ENCODE assay signal across 22 mouse cellular contexts in genomic region chr13:111941946-111942345, GRCm38 (mm10).
DNase-seq lines count a peak whose midpoint lies in the region; ATAC-seq and TF ChIP-seq lines count a peak whose summit lies in the region.
"Had no signal": no experiment of that assay in that cellular context is flagged by ENCODE, and none has a peak within 500 bp of the region (broad histone marks: within the 10 kb centered on the region; RNA-seq: fewer than 3 reads in every experiment).

No protein-coding gene starts in this region.

- peaks cover 20% of the 10 kb centered on the region for H3K4me1 ChIP-seq in heart, embryonic 10.5 days
- peaks cover 20 to 34% of the 10 kb centered on the region in 2 experiments for H3K4me1 ChIP-seq in MEL (ENCODE audit: control insufficient read depth in 1 of 2, insufficient read depth in 2 of 2, low read length in 2 of 2)
- peaks cover 55 to 67% of the 10 kb centered on the region in 2 experiments for H3K4me1 ChIP-seq in liver, embryonic 14.5 days (replicated peaks; ENCODE audit: control insufficient read depth in 2 of 2, insufficient read depth in 2 of 2, low read length in 1 of 2)

- TF ChIP-seq EP300 in MEL (IDR thresholded peaks at IDR 0.05; ENCODE audit: low read depth in 1 of 2, low read length in 2 of 2), result peak; percentile 33 to 45; a peak in 2 of 4 replicates
- no peak for TF ChIP-seq EP300 in liver, embryonic 14.5 days (IDR thresholded peaks at IDR 0.05; ENCODE audit: low read depth)

- no peak for TF ChIP-seq POLR2A in MEL (IDR thresholded peaks at IDR 0.05; ENCODE audit: control insufficient read depth in 1 of 2, insufficient read depth in 1 of 2, low read depth in 1 of 2, low read length in 2 of 2, poor library complexity in 1 of 2)

- no peak for DNase-seq in heart, embryonic 10.5 days (ENCODE audit: low spot score)
- DNase-seq in heart, postnatal 10 days, result no peak
- peak; percentile 61 for DNase-seq in MEL (ENCODE audit: low read depth, low spot score)
- DNase-seq in liver, embryonic 14.5 days (ENCODE audit: low read depth in 3 of 3, low spot score in 3 of 3), result no peak
- DNase-seq in gastrocnemius, postnatal 4 days (ENCODE audit: low spot score in 2 of 2), result no peak
- no peak for DNase-seq in right cerebral cortex, postnatal 4 days
- DNase-seq: adrenal gland, postnatal 14 days; B cell, adult 2 months; cerebellum, adult 18-20 months; cerebellum, adult 9-11 months; cerebellum, postnatal 36 days; heart, postnatal 14 days had no signal

- H3K79me2 ChIP-seq in MEL (ENCODE audit: control insufficient read depth, insufficient read depth, low read length, poor library complexity) (no peaks in the 10 kb centered on the region; the same call in 1 of the 2 replicates), macrophage (ENCODE audit: inconsistent target) (peaks cover 27% of the 10 kb centered on the region; the same call in 1 of the 2 replicates)

- intact Hi-C loops in heart, postnatal 10 days (cut with DNase I), result no loop called here

- ATAC-seq in liver, embryonic 14.5 days (ENCODE audit: insufficient read depth), result no peak
- ATAC-seq: activated CD4-positive, CD25-positive, alpha-beta regulatory T cell, adult 4 months; CD4-positive, CD25-positive, alpha-beta regulatory T cell, adult 4 months; forebrain, embryonic 15.5 days; intestine, embryonic 15.5 days; Patski had no signal

- H3K27ac ChIP-seq in heart, embryonic 10.5 days, result peak overlapping the region; percentile 52; the same call in 1 of the 2 replicates
- H3K27ac ChIP-seq in MEL (ENCODE audit: control insufficient read depth, low read depth, low read length) (peak overlapping the region; percentile 96), macrophage (peak overlapping the region; percentile 27)
- peak overlapping the region; percentile 96 for H3K27ac ChIP-seq in liver, embryonic 14.5 days
- H3K27ac ChIP-seq: embryonic facial prominence, embryonic 15.5 days; forebrain, embryonic 15.5 days; hindbrain, embryonic 10.5 days; hindbrain, embryonic 14.5 days; intestine, embryonic 15.5 days had no signal

- no peak for TF ChIP-seq CTCF in MEL (IDR thresholded peaks at IDR 0.05 in 2 of 3, conservative IDR thresholded peaks at IDR 0.05 in 1 of 3; ENCODE audit: control insufficient read depth in 1 of 3, insufficient read depth in 1 of 3, low read depth in 2 of 3, low read length in 3 of 3, poor library complexity in 1 of 3, severe bottlenecking in 1 of 3)
- no peak for TF ChIP-seq CTCF in liver, embryonic 14.5 days (IDR thresholded peaks at IDR 0.05; ENCODE audit: low read depth)

- H3K27me3 ChIP-seq in heart, embryonic 10.5 days (ENCODE audit: insufficient read depth, poor library complexity, severe bottlenecking), result no peaks in the 10 kb centered on the region
- no peaks in the 10 kb centered on the region for H3K27me3 ChIP-seq in MEL (ENCODE audit: control insufficient read depth in 1 of 2, insufficient read depth in 2 of 2, low read length in 2 of 2)
- H3K27me3 ChIP-seq in liver, embryonic 14.5 days (ENCODE audit: control insufficient read depth, insufficient read depth, low read length), result no peaks in the 10 kb centered on the region
- H3K27me3 ChIP-seq: embryonic facial prominence, embryonic 15.5 days; forebrain, embryonic 15.5 days; intestine, embryonic 15.5 days; Patski had no signal

- H3K9me3 ChIP-seq in heart, embryonic 10.5 days, result no peaks in the 10 kb centered on the region
- H3K9me3 ChIP-seq in MEL (replicated peaks; ENCODE audit: insufficient read depth, low read length), result no peaks in the 10 kb centered on the region
- no peaks in the 10 kb centered on the region for H3K9me3 ChIP-seq in liver, embryonic 14.5 days (ENCODE audit: control insufficient read depth, low read length)
- H3K9me3 ChIP-seq: embryonic facial prominence, embryonic 15.5 days; forebrain, embryonic 15.5 days; G1E; hindbrain, embryonic 10.5 days; intestine, embryonic 15.5 days had no signal

- H3K9ac ChIP-seq in MEL (ENCODE audit: control insufficient read depth, low read depth, low read length, poor library complexity, severe bottlenecking), result peak overlapping the region; percentile 40
- H3K9ac ChIP-seq in liver, embryonic 14.5 days (replicated peaks), result peak overlapping the region; percentile 70
- H3K9ac ChIP-seq: embryonic facial prominence, embryonic 15.5 days; forebrain, embryonic 15.5 days; hindbrain, embryonic 14.5 days; intestine, embryonic 15.5 days had no signal

- no peak for TF ChIP-seq RAD21 in MEL (IDR thresholded peaks at IDR 0.05; ENCODE audit: low read depth, low read length)

- no peaks in the 10 kb centered on the region for H3K36me3 ChIP-seq in heart, embryonic 10.5 days
- peaks cover 0 to 31% of the 10 kb centered on the region in 2 experiments; a peak in 2 of 4 replicates for H3K36me3 ChIP-seq in MEL (ENCODE audit: control insufficient read depth in 1 of 2, insufficient read depth in 2 of 2, low read length in 2 of 2)
- no peaks in the 10 kb centered on the region for H3K36me3 ChIP-seq in liver, embryonic 14.5 days (replicated peaks; ENCODE audit: control insufficient read depth, insufficient read depth, low read depth)
- H3K36me3 ChIP-seq in macrophage (ENCODE audit: inconsistent target), result no peaks in the 10 kb centered on the region
- H3K36me3 ChIP-seq: embryonic facial prominence, embryonic 15.5 days; forebrain, embryonic 15.5 days; G1E; hindbrain, embryonic 10.5 days; intestine, embryonic 15.5 days had no signal

- H3K4me3 ChIP-seq in heart, embryonic 10.5 days, result no peak overlapping the region
- no peak overlapping the region; a peak in 1 of 4 replicates for H3K4me3 ChIP-seq in MEL (ENCODE audit: control insufficient read depth in 1 of 2, insufficient read depth in 1 of 2, low read depth in 2 of 2, low read length in 2 of 2)
- H3K4me3 ChIP-seq in liver, embryonic 14.5 days (ENCODE audit: insufficient read depth in 1 of 2, low read depth in 2 of 2, low read length in 2 of 2), result no peak overlapping the region
- no peak overlapping the region for H3K4me3 ChIP-seq in macrophage (ENCODE audit: inconsistent target)
- H3K4me3 ChIP-seq: embryonic facial prominence, embryonic 15.5 days; forebrain, embryonic 15.5 days; hindbrain, embryonic 10.5 days; intestine, embryonic 15.5 days had no signal

- no peak overlapping the region for H3K4me2 ChIP-seq in liver, embryonic 14.5 days (ENCODE audit: low read depth)
- H3K4me2 ChIP-seq: embryonic facial prominence, embryonic 15.5 days; forebrain, embryonic 15.5 days; hindbrain, embryonic 14.5 days; intestine, embryonic 15.5 days had no signal

- WGBS in heart, embryonic 10.5 days, result 93% methylated on average over 4 of the region's 4 CpGs
- WGBS in liver, embryonic 14.5 days (ENCODE audit: insufficient replicate concordance), result 72% methylated on average over 4 of the region's 4 CpGs
- 53% methylated on average over 4 of the region's 4 CpGs for WGBS in macrophage (ENCODE audit: missing documents)

TF ChIP-seq in MEL, 35 proteins besides CTCF, POLR2A, EP300 and RAD21 (continues in another document):
- TF ChIP-seq ZKSCAN1 (IDR thresholded peaks at IDR 0.05; ENCODE audit: low read depth, low read length), result no peak
- peak; percentile 11; the same call in 1 of the 2 replicates for TF ChIP-seq MEF2A (IDR thresholded peaks at IDR 0.05; ENCODE audit: extremely low read depth, insufficient replicate concordance, low read depth, low read length, poor library complexity, severe bottlenecking)
- TF ChIP-seq ETS1 (IDR thresholded peaks at IDR 0.05; ENCODE audit: low read depth, low read length), result peak; percentile 87
- 0 out of 2 replicates have a peak, but pooled peaks have one; percentile 41 for TF ChIP-seq TBP (IDR thresholded peaks at IDR 0.05; ENCODE audit: low read depth, low read length)
- TF ChIP-seq CHD2 (IDR thresholded peaks at IDR 0.05; ENCODE audit: low read length), result no peak
- no peak for TF ChIP-seq USF2 (IDR thresholded peaks at IDR 0.05; ENCODE audit: borderline replicate concordance in 1 of 2, insufficient read depth in 1 of 2, low read depth in 1 of 2, low read length in 2 of 2)
- TF ChIP-seq TCF12 (IDR thresholded peaks at IDR 0.05; ENCODE audit: low read depth, low read length), result peak; percentile 39; the same call in 1 of the 2 replicates
- TF ChIP-seq MYB (IDR thresholded peaks at IDR 0.05; ENCODE audit: low read depth, low read length), result no peak
- TF ChIP-seq SIN3A (IDR thresholded peaks at IDR 0.05; ENCODE audit: low read length), result no peak; the same call in 1 of the 2 replicates
- TF ChIP-seq BHLHE40 (IDR thresholded peaks at IDR 0.05; ENCODE audit: borderline replicate concordance, low read depth, low read length), result no peak
- TF ChIP-seq ZMIZ1 (IDR thresholded peaks at IDR 0.05; ENCODE audit: low read depth, low read length), result no peak
- TF ChIP-seq CHD1 (IDR thresholded peaks at IDR 0.05; ENCODE audit: low read depth, low read length), result no peak
- TF ChIP-seq ZNF384 (IDR thresholded peaks at IDR 0.05; ENCODE audit: low read depth, low read length), result no peak
- TF ChIP-seq HCFC1 (IDR thresholded peaks at IDR 0.05; ENCODE audit: low read depth, low read length), result no peak
- TF ChIP-seq GATA1 (IDR thresholded peaks at IDR 0.05; ENCODE audit: low read depth, low read length), result no peak
- no peak for TF ChIP-seq JUND (IDR thresholded peaks at IDR 0.05; ENCODE audit: low read depth, low read length)
- no peak for TF ChIP-seq MAZ (IDR thresholded peaks at IDR 0.05; ENCODE audit: low read depth, low read length)
- TF ChIP-seq MAX (IDR thresholded peaks at IDR 0.05; ENCODE audit: low read length), result no peak
- TF ChIP-seq NRF1 (IDR thresholded peaks at IDR 0.05; ENCODE audit: insufficient read depth, low read depth, low read length, poor library complexity, severe bottlenecking), result no peak
- no peak for TF ChIP-seq MYC (IDR thresholded peaks at IDR 0.05; ENCODE audit: low read depth, low read length)
- TF ChIP-seq POLR2AphosphoS2 (IDR thresholded peaks at IDR 0.05; ENCODE audit: low read length), result no peak
- TF ChIP-seq TAL1 (IDR thresholded peaks at IDR 0.05; ENCODE audit: low read length), result no peak
- no peak for TF ChIP-seq UBTF (IDR thresholded peaks at IDR 0.05; ENCODE audit: borderline replicate concordance, insufficient read depth, low read depth, low read length)
- no peak for TF ChIP-seq POLR2AphosphoS5 (IDR thresholded peaks at IDR 0.05; ENCODE audit: borderline replicate concordance, low read depth, low read length)
- TF ChIP-seq MXI1 (IDR thresholded peaks at IDR 0.05; ENCODE audit: low read depth, low read length), result no peak
- TF ChIP-seq E2F4 (IDR thresholded peaks at IDR 0.05; ENCODE audit: borderline replicate concordance, low read depth, low read length), result no peak
- peak; percentile 63; the same call in 1 of the 2 replicates for TF ChIP-seq MAFK (IDR thresholded peaks at IDR 0.05; ENCODE audit: borderline replicate concordance, low read depth, low read length)
- TF ChIP-seq ZC3H11A (IDR thresholded peaks at IDR 0.05; ENCODE audit: low read depth, low read length), result no peak
- TF ChIP-seq RCOR1 (IDR thresholded peaks at IDR 0.05; ENCODE audit: low read depth, low read length), result peak; percentile 75
- TF ChIP-seq GABPA (IDR thresholded peaks at IDR 0.05; ENCODE audit: low read depth, low read length), result no peak

Comparison
In these comparisons a context has a peak if more than half of its experiments do, and no peak if none do; other contexts are left out.
1. H3K27ac ChIP-seq: peak in every context shown above with its lines; median percentile 96 in MEL; 96 in liver, embryonic 14.5 days; 52 in heart, embryonic 10.5 days; 27 in macrophage.